Mouse (Mus musculus) thymus, adult 2 months (tissue): Measurements from ENCODE around the gene Cfap99.

Experiments
- CTCF ChIP-seq: fragments of 200-500 bp; IDR thresholded peaks from 2 replicates; pipeline ENCODE4 v1.5.1; 2012; ENCODE audit warnings: mild to moderate bottlenecking, control low read depth, low read length, moderate library complexity, borderline replicate concordance; ENCODE audit not compliant: control insufficient read depth, poor library complexity, insufficient read depth; ENCODE audit errors: extremely low read depth
- POLR2A ChIP-seq: fragments of 200-500 bp; IDR thresholded peaks from 2 replicates; pipeline ENCODE4 v1.6.1; 2012; ENCODE audit warnings: mild to moderate bottlenecking, low read length, control low read depth, moderate library complexity; ENCODE audit not compliant: control insufficient read depth, poor library complexity, insufficient read depth; ENCODE audit errors: extremely low read depth

- TF ChIP-seq CTCF (0 out of 2 replicates have a peak, but pooled peaks have one; percentile 24), POLR2A (no peak)
Observed at GRCm38 (mm10) chr5:34369341-34370021, 81.1 kb downstream of the Cfap99 start, which contains the start of gene Fam193a.
